Mouse (Mus musculus) ES-E14 (cell line): ENCODE results near the gene Necab2.

Experiments
- CHD2 ChIP-seq: IDR thresholded peaks from 2 replicates; pipeline ENCODE4 v1.6.1; 2014; ENCODE audit warnings: mild to moderate bottlenecking, low read depth, low read length, inconsistent platforms
- HCFC1 ChIP-seq: IDR thresholded peaks from 2 replicates; pipeline ENCODE4 v1.6.1; 2012; ENCODE audit warnings: low read length, inconsistent platforms, borderline replicate concordance; ENCODE audit not compliant: insufficient read depth

DNA sequence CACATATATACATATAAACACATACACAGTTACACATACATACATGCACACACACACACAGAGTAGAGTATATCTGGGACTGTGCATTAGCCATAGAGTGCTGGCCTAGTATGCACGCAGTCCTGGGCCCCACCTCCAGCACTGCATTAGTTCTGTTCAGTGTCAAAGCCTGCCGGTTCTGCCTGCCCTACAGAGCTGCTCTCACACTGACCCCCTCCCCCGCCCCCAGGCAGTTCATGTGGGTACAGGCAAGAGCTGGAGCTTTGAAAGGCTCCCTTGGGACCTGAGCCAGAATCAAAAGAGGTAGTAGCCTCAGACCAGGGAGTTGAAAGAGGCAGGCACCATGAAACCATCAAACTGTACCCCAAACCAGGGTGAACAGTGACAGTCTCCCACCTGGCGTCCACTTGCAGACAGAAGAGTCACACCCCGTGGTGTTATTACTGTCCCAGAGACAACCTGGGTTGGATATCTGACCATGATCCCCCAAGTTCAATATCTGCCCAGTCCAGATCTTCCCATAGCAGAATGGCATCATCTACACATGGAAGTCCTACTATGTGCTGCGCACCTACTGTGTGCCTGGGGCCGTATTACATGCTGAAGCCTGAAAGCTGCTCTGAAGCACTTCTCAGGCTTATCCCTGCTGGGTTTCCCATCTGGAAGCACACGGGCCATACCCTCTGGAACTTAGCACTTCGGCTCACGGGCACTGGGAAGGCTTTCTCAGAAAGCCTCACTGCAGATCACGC, 37.8 kb downstream of the Necab2 start:
- no peak for TF ChIP-seq CHD2
- no peak for TF ChIP-seq HCFC1
